Mouse (Mus musculus) megakaryocyte, embryonic 14.5 days (primary cell): Measurements from ENCODE around the gene Arcn1. TPM values are rescaled to one million over a fixed set of nuclear protein-coding genes. Genes with fewer than 3 reads are reported as not detected.

ENCODE experiments used
- H3K27me3 ChIP-seq: replicated peaks from 2 replicates; pipeline ENCODE3; 2012; ENCODE audit warnings: inconsistent platforms
- H3K36me3 ChIP-seq: replicated peaks from 2 replicates; pipeline ENCODE3; 2012; ENCODE audit warnings: low read length, inconsistent platforms, mixed read lengths
- H3K4me1 ChIP-seq: 2 replicates; pipeline ENCODE4 v1.6.1; 2012; ENCODE audit warnings: inconsistent platforms
- H3K4me3 ChIP-seq: replicated peaks from 2 replicates; pipeline ENCODE3; 2012; ENCODE audit warnings: moderate library complexity, mild to moderate bottlenecking, inconsistent platforms
- H3K9me3 ChIP-seq: 2 replicates; pipeline ENCODE4 v1.6.1; 2012; ENCODE audit warnings: inconsistent platforms
- FLI1 ChIP-seq: IDR thresholded peaks from 2 replicates; pipeline ENCODE4 v1.6.1; 2012; ENCODE audit warnings: low read length, inconsistent platforms, mixed read lengths
- GATA1 ChIP-seq: IDR thresholded peaks from 3 replicates; pipeline ENCODE4 v1.6.1; 2012; ENCODE audit warnings: mixed read lengths, low read length, inconsistent platforms, borderline replicate concordance
- polyA plus RNA-seq: library from polyadenylated mRNA; stranded (reverse); fragments of >175 nt; gene quantifications from 2 replicates; pipeline ENCODE4 v1.2.3, GENCODE M21; 2012; ENCODE audit warnings: low replicate concordance; ENCODE audit not compliant: insufficient read depth

Gene Arcn1
- polyA plus RNA-seq, 1 experiment = 5.9 TPM

GRCm38 (mm10) chr9:44693071-44693470 is 74.6 kb downstream of the Arcn1 start:
- Histone ChIP-seq H3K4me3 (no peak overlapping the region), H3K36me3 (peaks cover 25% of the 10 kb centered on the region), H3K27me3 (peaks cover 23% of the 10 kb centered on the region), H3K9me3 (no peaks in the 10 kb centered on the region), H3K4me1 (peaks cover 17% of the 10 kb centered on the region)
- no peak for TF ChIP-seq FLI1
- no peak for TF ChIP-seq GATA1

- Histone ChIP-seq H3K27me3 (peaks cover 21% of the 10 kb centered on the region), H3K9me3 (no peaks in the 10 kb centered on the region), H3K4me1 (peaks cover 17% of the 10 kb centered on the region), H3K4me3 (no peak overlapping the region), H3K36me3 (peaks cover 24% of the 10 kb centered on the region)
- TF ChIP-seq GATA1 = no peak
These were observed 75.7 kb downstream of the Arcn1 start for GRCm38 (mm10) chr9:44691671-44692520.

Other genes with a start within 250 kb of the Arcn1 start
- gene Cxcr5, start 206.0 kb downstream of the Arcn1 start, polyA plus RNA-seq = not detected in 2 replicates
- gene Ddx6, start 163.0 kb downstream of the Arcn1 start, polyA plus RNA-seq = 4.1 and 10.8 TPM in 2 replicates
- not detected in 2 replicates for gene Treh, start 94.6 kb downstream of the Arcn1 start, polyA plus RNA-seq
- gene Phldb1, start 32.6 kb downstream of the Arcn1 start, polyA plus RNA-seq = 10.5 and 16.0 TPM in 2 replicates
- gene Ift46, start 63 bp upstream of the Arcn1 start, polyA plus RNA-seq = 3.7 TPM in 1 of 2 replicates, not detected in the other
- gene Tmem25, start 31.5 kb upstream of the Arcn1 start, polyA plus RNA-seq = not detected in 2 replicates
- gene Ttc36, start 35.2 kb upstream of the Arcn1 start, polyA plus RNA-seq = 0.56 TPM in 1 of 2 replicates, not detected in the other
- gene Kmt2a, start 113.5 kb upstream of the Arcn1 start, polyA plus RNA-seq = 3.1 and 5.9 TPM in 2 replicates
- gene Atp5l, start 152.9 kb upstream of the Arcn1 start, polyA plus RNA-seq = 26.7 and 39.7 TPM in 2 replicates
- 0.76 and 2.0 TPM in 2 replicates for gene Ube4a, start 197.8 kb upstream of the Arcn1 start, polyA plus RNA-seq
- gene Cd3g, start 212.6 kb upstream of the Arcn1 start, polyA plus RNA-seq = not detected in 2 replicates
- gene Cd3d, start 213.9 kb upstream of the Arcn1 start, polyA plus RNA-seq = not detected in 2 replicates
- not detected in 2 replicates for gene Cd3e, start 241.8 kb upstream of the Arcn1 start, polyA plus RNA-seq